Mouse (Mus musculus) lung, adult 18-20 months (tissue): Measurements from ENCODE around the gene Sptssb.

Source experiments
- DNase-seq, 2 experiments: peaks; one replicate each; pipeline ENCODE4 v3.0.0; 2022; ENCODE audit warnings: mixed read lengths in 2 of 2

The Sptssb gene

GRCm38 (mm10) chr3:69829532-69829931 lies 30.2 kb downstream of the Sptssb start:
- DNase-seq = no peak

DNA sequence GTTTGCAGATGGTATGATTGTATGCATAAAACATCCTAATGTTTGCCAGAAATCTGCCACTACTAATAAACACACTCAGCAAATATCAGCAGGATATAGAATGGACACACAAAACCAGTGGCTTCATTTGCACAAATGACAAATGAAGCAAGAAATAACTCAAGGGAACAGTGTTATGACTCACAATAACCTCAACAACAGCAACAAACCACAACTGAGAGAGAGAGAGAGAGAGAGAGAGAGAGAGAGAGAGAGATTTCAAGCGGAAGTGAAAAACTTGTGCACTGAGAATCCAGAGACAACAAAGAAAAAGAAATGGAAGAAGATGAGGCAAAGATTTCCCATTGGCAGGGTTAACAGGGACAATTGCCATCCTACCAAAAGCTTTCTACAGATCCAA lies 35.2 kb downstream of the Sptssb start:
- no peak for DNase-seq

DNA sequence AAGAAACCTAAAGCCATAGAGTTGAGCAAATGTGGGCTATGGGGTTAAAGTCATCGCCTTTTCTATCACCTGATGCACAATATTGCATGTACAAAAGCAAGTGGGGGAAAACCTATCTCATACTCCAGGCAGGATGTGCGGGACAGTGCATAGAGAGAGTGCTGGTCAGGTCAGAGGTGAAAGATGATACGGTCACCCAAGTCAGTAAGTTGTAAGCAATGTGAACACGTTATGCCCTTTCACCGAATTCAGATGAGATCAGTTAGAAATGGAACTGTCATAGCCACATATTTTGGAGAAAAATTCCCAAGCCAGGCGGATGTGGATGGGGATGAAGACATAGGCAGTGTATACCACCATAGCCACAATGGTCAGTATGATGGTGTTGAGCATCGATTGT lies 39.1 kb downstream of the Sptssb start:
- DNase-seq = no peak

DNA sequence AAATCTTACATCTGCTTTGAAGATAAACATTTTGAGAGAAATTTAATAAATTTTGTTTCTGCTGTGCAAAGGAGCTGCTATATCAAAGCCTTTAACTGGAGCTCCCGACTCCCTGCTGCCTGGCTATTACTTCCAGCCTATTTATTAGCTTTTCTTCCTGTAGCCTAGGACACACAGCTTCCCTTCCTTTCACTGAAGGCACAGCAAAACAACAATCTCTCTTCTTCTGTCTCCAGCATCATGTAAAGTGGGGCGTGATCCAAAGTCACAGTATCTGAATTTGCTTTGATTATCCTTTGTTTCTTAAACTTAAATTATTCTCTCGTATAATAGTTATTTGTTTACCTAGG lies 39.9 kb downstream of the Sptssb start:
- no peak for DNase-seq

DNA sequence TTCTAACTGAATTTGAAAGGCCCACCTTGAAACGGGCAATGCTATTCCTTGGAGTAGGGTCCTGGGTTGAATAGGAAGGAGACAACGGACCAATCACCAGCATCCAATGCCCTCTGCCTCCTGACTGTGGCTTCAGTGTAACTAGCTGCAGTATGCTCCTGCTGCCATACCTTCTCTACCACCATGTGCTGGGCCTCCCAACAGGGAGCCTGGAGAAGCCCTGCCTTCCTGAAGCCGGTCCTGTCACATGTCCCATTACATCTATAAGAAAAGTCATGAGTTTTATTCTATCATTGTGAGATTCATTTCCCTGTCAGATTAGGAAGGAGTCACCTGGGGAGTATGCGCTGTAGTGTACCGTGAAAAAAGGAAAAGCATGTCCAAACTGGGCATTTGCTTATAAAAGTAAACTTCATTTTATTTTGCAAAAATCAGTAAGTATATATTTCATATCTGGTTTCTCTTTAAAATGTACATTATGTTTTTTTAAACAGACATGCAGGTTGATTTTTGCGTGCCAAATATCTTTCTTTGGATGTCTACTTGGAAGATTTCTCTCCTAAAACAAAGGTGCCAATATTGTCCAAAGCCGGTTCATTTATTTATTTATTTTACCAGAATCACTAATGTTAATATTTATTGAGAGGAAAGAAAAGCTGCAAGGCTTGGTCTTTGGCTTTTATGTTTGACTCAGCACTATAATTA lies 40.4 kb downstream of the Sptssb start:
- no peak for DNase-seq

DNA sequence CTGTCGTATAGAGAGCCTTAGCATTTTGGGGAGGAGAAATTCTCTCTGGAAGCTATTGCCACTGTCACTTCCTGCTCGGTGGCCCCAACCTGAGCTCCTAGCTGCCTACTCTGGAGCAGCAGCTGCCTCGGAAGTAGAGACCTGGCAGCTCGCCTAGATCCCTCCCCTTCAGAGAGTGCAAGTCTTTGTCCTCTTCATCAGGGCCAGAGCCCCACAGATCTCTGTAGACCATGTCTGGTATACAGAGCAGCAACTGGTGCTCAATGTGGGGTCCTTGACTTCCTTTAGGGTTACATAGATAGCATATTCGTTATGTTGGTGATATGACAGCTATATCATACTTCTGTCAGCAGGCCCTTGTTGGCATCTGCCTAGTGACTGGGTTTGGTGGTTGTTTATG lies 41.3 kb downstream of the Sptssb start:
- no peak for DNase-seq

- no peak for DNase-seq
These were observed 43.2 kb downstream of the Sptssb start for GRCm38 (mm10) chr3:69816547-69816946.

GRCm38 (mm10) chr3:69813005-69813695 lies 46.6 kb downstream of the Sptssb start:
- DNase-seq = no peak

DNA sequence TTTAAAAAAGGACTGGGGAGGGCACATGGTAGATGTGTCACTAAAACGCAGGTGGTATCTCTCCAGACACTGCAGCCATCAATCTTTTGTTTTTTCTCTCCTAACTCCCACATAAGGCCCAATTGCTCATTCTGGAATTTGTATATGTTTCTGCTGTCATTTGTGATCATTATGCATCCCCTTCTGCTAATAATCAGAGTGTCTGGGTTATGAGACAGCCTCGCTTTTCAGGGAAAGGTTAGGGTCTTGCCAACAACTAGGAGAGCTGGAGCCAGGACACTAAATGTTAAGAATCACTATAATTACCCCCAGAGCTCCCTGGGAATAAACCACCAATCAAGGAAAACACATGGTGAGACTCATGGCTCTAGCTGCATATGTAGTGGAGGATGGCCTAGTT lies 47.3 kb downstream of the Sptssb start:
- DNase-seq = no peak

- no peak for DNase-seq
These were observed 51.3 kb downstream of the Sptssb start for GRCm38 (mm10) chr3:69808479-69808878.

DNA sequence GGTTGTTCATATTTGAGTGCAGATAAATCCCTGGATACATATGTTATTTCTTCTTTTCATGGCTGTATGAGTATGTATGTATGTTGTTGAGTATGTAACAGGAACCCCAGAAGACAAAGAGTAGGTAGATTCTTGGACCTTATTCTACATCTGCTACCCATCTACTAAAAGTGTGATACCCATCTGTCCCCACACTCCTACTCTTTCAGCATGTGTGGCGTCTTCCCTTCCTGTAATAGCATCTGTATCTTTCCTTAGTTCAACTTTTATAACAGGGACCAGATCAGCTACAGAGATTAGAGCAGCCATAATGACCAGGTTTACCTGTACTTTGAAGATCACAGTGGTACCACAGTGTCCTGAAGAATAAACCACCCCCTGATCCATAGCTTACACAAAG lies 56.6 kb downstream of the Sptssb start:
- no peak for DNase-seq

GRCm38 (mm10) chr3:69800829-69801384 lies 58.8 kb downstream of the Sptssb start:
- no peak for DNase-seq

GRCm38 (mm10) chr3:69799096-69799495 lies 60.6 kb downstream of the Sptssb start:
- DNase-seq = no peak

DNA sequence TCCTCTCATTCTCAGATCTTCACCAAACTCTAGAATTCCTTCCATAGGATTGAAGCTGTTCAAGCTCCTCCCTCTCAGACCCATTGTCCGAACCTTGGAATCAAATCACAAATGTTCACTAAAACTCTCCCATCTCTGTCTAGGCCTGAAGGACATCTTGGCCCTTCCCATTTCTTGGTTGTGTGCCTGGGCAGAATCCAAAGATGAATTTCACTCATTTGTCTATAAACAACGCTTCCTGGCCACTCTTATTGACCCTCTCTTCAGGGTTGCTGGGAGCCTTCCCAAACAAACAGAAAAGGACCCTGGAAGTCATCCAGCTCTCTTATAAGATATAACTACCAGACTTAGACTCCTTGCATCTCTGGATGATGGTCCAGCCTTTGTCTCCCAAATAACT lies 61.8 kb downstream of the Sptssb start:
- DNase-seq = no peak

DNA sequence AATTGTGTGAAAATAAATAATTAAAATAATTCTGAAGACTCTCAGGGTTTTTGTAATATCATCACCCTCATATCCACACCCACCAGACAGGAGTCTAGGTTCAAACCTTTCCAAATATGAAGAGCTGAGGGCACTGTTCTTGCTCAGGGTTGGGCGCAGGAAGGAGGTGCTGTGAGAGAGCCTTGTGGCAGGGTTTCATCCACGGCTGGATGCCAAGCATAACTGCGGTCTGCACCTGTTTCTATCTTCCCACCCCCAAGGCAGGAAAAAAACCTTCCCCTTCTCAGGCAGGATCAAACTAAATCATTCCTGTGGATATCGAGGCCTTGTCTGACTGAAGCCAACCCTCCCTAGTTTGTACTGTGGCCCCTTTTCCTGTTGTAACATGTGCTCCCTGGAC lies 62.2 kb downstream of the Sptssb start:
- DNase-seq = no peak

- DNase-seq = peak; percentile 7 to 33
These were observed 66.8 kb downstream of the Sptssb start for GRCm38 (mm10) chr3:69792823-69793417.

DNA sequence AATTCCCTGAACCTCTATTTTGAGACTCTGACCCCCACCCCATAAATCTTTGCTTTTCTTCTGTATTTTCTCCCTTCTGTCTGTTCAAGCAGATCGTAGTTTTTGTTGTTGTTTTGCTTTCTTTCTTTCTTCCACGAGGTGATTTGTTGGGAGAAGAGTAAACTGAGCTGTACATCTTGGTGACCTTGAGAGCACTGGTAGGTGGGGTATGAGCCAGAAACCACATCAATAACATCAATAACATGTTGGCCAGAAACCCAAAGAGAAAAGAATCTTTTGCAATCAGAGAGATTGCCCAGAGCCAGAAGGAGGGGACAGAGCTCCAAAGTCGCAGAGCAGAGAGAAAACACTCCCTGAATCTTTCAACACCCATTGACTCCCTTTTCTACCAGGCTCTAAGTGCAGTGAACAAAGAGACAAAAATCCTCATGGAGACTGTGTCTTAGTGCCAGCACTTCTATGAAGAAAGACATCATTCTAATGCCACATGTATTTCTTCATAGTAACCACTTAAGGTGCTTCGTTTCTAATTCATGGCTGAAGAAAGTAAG lies 80.4 kb downstream of the Sptssb start:
- DNase-seq = no peak

- DNase-seq = no peak
These were observed 86.4 kb downstream of the Sptssb start for GRCm38 (mm10) chr3:69773356-69773755.
